Mouse (Mus musculus): ENCODE measurements around the gene Ndufs5. TPM values are rescaled to one million over a fixed set of nuclear protein-coding genes. Genes with fewer than 3 reads are reported as not detected.

Gene Ndufs5
- total RNA-seq, 2 experiments from 2014 or later = 184 to 187 TPM

DNA sequence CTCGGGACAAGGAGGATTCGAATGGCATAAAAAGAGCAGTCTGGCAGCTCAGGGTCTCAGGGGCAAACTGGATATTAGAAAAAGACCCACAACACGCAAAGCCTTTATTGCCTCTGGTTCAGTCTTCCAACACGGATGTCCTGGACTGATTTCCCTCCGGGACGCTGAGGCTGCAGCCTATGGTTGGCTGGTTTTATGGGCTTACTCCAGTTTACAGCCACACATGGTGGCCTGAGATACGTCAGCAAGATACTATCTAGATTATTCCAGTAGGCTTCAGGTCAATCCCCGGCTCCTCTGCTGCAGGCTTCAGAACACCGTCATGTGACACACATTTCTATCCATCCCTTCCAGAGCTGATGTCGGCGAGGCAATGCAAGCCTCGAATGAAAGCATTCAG, 24.6 kb downstream of the Ndufs5 start:
- intact Hi-C loops (cut with DNase I) = no loop called here
- no peak for DNase-seq (ENCODE audit: low spot score in 2 of 2)

DNA sequence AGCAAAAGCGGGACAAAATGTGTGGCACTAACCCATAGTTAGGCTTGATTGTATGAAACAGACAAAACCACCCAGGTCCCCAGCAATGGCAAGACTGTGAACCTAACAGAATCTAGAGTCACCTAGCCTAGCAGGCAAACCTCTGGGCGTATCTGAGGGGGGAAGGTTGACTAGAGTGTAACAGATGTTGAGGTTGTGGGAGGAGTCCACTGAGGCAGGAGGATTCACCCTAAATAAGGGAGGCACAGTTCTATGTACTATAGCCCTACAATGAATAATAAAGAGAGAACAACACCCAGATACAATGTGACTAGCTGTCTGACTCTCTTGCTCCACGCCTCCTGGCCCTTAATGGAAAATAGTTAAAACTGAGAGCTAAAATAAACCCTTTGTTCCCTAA, 25.9 kb downstream of the Ndufs5 start:
- intact Hi-C loops (cut with DNase I) = no loop called here
- DNase-seq (ENCODE audit: low spot score in 2 of 2) = no peak

DNA sequence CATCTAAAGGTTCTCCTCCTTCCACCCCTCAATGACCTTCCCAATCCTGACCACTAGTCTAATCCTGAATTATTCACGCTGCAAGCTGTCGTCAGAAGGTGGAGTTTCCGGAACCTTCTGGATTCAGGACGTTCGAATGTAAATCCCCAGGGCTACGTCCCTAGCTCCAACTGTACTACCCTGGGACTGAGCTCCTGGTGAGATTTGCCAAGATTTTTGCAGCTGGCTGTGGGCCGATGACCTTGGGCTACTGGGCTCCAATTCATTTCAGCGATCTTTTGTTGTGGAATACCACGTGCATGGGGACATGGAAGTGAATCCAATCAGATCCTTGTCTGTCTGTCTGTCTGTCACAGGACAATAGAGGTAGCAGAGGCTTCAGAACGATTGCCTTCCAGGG, 27.7 kb downstream of the Ndufs5 start:
- DNase-seq (ENCODE audit: low spot score in 2 of 2) = no peak

DNA sequence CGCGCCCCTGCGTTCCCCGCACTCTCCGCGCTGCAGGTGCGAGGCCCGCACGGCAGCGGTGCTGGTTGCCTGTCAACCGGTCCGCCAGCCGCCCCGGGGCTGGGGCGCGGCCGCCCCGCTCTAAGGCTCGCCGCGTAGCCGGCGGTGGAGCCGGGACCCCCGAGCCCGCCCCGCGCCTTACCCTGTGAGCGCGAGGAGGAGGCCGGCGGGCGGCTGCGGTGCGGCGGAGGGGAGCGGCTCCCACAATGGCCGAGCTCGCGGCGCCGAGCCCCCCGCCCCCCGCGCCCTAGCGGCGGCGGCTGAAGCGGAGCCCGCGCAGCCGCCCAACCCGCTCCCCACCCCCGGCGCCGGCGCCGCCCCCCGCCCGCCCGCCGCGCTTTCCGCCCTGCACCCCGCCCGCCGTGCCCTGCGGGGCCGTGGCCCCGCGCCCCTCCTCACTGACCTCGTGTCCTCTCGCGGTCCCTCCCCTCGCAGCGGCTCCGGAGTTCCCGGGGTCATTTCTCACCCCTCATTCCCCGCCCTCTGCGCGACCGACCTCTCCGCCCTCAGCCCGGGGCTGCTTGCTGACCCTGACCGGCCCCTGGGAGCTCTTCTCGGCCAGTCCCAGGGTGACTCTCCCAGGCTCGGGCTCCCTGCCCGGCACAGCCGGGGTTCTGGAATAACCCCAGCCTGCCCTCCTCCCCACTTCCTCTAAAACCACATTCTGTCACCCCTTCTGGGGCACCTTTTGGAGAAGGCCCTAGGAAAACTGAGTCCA, 30.8 kb downstream of the Ndufs5 start:
- peak; percentile 33 to 37 for DNase-seq (ENCODE audit: low spot score in 2 of 2)
- intact Hi-C loops (cut with DNase I) = no loop called here

More for the DNA sequence above, 27.7 kb downstream of the Ndufs5 start:
- intact Hi-C loops (cut with DNase I) = no loop called here

DNA sequence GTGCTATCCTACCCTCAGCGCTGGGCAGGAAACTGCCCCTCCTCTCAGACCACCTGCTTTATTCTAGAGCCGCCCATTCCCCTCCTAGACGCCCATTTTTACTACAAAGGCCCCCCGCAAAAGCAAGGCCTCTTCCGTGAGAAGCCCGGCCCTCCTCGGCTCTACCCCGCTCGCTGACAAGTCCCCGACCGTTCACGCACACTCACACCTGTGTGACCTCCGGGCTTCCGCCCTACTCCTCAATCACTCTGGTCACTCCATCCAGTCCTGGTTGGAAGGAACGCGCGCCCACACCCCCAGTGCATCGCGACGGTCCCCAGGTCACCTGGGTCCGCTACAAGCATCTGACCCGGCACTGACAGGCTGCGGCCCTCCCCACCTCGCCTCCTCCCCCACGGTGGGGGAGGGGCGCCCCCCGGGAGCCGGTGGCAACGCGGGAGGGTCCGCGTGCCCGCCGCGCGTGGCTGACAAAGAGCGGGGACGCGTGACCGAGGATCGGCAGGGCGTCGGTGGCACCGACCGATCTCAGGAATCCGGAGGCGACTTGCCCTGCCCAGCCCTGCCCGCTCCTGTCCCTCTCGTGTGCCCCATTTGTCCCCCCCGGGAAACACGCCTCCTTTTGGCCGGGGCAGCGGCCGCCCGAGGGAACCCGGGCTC, 31.5 kb downstream of the Ndufs5 start:
- DNase-seq (ENCODE audit: low spot score in 2 of 2) = peak in 1 of 2 experiments; percentile 18
- intact Hi-C loops (cut with DNase I) = no loop called here

DNA sequence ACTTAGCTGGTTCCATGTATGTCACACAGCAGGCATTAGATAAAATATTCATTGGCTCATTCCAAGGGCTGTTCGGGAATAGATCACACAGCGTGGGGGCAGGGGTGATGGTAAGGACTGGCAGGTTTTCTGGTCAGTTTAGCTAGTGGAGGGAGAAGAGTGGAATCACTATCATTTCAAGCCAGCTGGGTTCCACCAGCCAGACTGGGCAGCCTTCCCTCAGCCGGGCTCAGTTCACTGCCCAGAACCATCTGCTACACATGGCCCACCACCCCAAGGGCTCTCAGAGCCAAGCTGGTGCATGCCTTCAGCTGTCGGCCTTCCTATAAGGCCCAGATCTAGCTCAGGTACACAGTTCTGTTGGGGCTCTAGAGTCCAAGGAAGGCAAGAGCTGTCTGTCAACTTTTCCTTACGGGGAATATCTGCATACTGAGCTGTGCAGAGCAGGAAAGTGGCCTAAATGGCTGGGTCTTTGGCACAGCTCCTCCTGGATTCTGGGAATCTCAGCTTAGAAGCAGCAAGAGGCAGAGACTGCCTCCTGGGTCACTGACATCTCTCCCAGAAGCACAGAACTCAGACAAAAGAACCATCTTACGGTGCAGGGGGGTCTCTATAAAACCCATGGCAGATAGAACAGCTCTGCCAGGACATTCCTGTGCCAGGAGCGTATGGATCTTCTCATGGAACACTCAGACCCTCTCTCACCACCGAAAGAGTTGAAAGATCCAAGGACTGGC, 32.3 kb downstream of the Ndufs5 start:
- peak; percentile 38 to 43 for DNase-seq (ENCODE audit: low spot score in 2 of 2)

DNA sequence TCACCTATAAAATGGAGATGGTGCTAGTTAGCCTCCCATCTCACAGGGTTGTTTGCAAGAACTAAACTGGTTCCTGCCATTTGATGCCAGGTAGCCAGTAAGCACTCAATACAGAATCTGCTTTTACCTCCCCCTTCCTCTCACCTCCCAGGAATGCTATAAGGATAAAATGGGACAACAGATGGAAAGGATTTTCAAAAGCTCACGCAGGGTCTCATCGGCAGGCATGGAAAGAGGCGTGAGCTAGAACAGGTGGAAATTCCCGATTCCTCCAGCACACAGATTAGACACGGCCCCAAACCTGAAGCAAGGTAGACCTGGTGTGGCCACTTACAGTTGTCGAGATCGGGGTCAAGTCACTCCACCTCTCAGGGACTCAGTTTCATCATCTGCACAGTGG, 33.0 kb downstream of the Ndufs5 start:
- DNase-seq (ENCODE audit: low spot score in 2 of 2) = peak in 1 of 2 experiments; percentile 33
- intact Hi-C loops (cut with DNase I) = no loop called here

More for the DNA sequence above, 32.3 kb downstream of the Ndufs5 start:
- intact Hi-C loops (cut with DNase I) = no loop called here

DNA sequence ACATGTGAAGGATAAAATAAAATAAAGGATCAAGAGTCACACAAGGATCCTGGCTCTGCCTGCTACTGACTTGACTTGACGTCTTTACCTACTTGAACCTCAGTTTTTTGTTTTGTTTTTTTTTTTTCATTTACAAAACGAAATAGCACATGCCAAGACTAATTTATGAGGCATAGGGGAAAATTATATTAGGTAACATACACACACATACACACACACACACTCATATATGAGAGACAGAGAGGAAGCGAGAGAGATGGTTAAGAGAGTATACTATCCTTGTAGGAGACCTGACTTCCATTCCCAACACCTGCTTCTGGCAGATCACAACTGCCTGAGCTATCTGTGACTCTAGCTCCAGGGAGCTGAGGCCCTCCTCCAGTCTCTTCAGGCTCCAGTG, 33.7 kb downstream of the Ndufs5 start, which contains the start of gene Macf1:
Gene Macf1 (minus strand): TSS at position 101 of the 400 bp plus-strand sequence.
- intact Hi-C loops (cut with DNase I) = loop anchor here (5.0 kb wide), 2 partner anchors 33 to 63 kb away; partner anchors contain the start of gene Ndufs5
- DNase-seq (ENCODE audit: low spot score in 2 of 2) = no peak

DNA sequence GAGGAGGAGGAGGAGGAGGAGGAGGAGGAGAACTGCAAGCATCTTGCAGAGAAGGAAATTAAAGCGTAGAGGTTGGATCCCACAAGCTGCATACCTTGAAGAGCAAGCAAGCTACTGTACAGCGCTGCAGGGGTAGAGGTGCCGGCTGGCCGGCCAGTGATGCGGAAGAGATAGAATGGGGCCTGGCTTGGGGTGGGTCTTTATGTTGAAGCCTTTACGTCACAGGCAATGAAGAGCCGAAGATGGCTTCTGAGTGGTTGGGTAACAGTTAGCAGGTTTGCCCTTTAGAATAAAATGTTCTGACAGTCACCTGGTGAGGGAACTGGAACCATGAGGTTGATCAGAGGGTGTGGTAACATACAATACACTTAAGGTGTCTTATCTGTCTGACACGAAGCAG, 35.7 kb downstream of the Ndufs5 start:
- intact Hi-C loops (cut with DNase I) = loop anchor here (5.0 kb wide), 2 partner anchors 35 to 65 kb away; partner anchors contain the start of gene Ndufs5

DNA sequence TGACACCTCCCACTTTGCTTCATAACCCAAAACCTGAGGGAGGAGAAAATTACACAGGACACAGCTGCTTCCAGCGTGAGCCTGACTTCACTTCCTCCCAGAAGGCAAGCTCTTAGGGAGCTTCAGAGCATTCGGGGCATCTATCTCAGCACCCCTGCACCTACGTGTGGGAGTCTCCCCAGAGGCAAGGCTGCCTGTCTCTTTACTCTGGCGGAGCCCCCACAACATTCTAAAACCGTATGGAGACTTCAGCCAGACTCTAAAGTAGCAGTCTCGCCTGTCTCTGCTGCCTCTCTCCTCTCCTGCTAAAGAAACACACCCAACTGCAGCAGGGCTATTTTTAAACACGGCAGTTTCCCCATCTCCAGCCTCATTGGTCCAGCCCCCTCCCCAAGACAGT, 37.0 kb downstream of the Ndufs5 start:
- peak; percentile 55 to 87 for DNase-seq (ENCODE audit: low spot score in 2 of 2)
- intact Hi-C loops (cut with DNase I) = loop anchor here (5.0 kb wide), 2 partner anchors 36 to 66 kb away; partner anchors contain the start of gene Ndufs5

More for the DNA sequence above, 35.7 kb downstream of the Ndufs5 start:
- peak in 1 of 2 experiments; percentile 15 for DNase-seq (ENCODE audit: low spot score in 2 of 2)

DNA sequence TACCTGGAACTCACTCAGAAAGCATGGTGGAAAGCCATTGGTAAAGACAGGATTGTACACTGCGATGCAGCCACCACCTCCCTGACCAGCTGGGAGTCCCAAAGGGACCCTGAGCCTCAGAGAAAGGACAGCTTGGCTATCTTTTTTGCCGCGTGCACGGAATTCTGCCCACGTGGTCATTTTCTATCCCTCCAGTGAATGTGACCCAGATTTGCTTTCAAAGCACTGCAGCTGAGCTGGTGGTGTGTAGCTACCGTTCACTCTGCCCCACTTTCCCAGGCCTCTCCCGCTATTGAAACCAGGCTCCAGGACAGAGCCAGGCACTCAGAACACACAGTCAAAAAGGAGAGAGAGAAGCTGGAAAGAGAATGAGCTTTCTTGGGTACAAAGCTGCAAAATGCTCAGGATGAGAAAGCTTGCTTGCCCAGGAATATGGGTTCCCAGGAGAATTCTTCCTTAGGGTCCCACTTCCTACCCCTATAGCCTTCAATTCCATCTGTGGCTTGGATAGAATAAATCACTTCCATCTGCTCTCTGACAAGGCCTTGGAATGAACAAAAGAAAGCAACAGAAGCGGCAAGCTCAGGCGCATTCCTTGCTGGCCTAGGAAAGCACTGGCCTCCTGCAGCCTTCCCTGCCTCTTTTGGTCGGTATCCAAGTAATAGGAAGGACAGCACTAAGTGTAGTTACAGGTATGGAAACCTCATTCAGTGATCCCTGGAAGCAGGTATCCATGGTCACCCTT, 40.8 kb downstream of the Ndufs5 start:
- DNase-seq (ENCODE audit: low spot score in 2 of 2) = peak; percentile 58 to 89
- intact Hi-C loops (cut with DNase I) = no loop called here

DNA sequence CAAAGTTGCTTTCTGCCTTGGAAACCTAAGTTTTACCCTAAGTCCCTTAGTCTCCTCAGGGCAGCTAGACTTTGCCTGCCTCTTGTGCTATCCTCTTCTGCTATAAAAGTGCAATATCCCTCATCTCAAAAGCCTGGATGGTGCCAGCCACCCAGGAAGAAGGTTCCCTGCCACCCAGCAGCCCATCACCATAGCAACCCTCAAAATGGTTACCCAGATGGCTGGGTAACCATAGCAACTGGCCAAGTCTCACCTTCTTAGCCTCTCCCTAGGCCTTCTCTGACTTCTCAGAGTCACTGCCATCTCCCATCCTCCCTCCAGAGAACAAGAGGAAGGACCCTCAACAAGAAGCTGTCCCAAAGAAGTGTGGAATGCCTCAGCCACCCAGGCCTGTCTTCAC, 47.4 kb downstream of the Ndufs5 start:
- intact Hi-C loops (cut with DNase I) = no loop called here
- peak; percentile 46 to 70 for DNase-seq (ENCODE audit: low spot score in 2 of 2)

DNA sequence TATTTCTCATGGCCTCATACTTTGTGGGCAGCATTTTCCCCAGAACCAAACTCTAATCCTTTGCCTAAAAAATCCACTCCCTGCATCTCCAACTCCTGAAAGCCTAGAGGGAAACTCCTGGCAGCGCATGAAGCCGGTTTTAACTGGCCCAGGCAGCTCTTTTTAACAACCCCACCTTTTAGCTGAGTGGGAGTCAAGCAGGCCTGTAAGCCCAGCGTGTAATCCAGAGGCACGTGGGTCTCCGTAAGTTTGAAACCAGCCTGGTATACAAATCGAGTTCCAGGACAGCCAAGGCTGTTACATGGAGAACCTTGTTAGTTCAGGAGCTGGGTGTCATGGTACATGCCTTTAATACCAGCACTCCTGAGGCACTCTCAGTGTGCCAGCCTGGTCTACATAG, 48.3 kb downstream of the Ndufs5 start:
- peak in 1 of 2 experiments; percentile 54 for DNase-seq (ENCODE audit: low spot score in 2 of 2)
- intact Hi-C loops (cut with DNase I) = loop anchor here (10.0 kb wide), 1 partner anchor 365 kb away; no protein-coding TSS in a partner anchor

DNA sequence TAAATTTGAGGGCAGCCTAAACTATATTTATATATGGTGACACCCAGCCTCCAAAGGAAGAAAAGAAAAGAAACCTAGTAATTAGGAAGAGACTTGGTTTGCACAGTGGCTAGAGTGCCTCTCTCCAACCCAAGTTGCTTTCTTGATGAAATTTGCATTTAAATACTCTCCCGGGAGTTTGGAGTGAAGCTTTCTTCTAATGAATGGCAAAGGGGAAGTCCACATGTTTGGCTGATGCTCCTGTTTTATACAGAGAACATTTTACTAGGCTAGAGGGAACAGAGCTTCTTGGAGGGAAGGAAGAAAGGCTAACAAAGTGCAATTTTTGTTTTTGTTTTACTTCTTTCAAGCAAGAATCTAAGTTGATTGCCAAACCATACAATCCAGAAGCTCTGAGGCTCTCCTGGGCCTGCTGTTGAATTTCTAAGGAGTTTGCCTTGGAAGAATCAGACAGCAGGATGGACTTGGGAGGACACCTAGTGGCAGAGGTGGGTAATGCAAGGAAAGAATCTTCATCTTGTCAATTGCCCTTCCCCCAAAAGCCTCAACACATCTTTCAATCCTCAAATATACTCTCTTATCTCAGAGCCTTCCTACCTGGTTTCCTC, 50.6 kb downstream of the Ndufs5 start:
- intact Hi-C loops (cut with DNase I) = loop anchor here (2.0 to 10.0 kb wide), 3 partner anchors 73 to 363 kb away; no protein-coding TSS in a partner anchor
- DNase-seq (ENCODE audit: low spot score in 2 of 2) = peak; percentile 87 to 93

DNA sequence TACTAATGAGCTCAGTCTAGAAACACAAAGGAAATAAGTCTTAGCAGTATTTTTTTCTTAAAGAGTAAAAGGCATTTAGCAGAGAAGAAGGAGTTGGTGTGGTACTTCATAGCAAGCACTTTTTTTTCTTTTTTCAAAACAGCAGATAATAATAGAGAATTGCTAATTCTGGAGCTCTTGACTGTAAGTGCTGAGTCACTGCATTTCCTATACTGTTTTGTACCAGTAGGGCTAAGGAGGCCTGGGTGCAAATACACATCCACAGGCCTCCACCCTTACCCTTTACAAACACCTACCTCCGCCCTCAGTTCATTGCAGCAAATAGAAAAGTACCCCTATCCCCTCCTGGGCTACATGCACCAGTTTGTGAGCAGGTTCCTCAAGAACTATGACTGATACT, 51.5 kb downstream of the Ndufs5 start:
- intact Hi-C loops (cut with DNase I) = loop anchor here (2.0 to 10.0 kb wide), 3 partner anchors 72 to 362 kb away; no protein-coding TSS in a partner anchor
- no peak for DNase-seq (ENCODE audit: low spot score in 2 of 2)

DNA sequence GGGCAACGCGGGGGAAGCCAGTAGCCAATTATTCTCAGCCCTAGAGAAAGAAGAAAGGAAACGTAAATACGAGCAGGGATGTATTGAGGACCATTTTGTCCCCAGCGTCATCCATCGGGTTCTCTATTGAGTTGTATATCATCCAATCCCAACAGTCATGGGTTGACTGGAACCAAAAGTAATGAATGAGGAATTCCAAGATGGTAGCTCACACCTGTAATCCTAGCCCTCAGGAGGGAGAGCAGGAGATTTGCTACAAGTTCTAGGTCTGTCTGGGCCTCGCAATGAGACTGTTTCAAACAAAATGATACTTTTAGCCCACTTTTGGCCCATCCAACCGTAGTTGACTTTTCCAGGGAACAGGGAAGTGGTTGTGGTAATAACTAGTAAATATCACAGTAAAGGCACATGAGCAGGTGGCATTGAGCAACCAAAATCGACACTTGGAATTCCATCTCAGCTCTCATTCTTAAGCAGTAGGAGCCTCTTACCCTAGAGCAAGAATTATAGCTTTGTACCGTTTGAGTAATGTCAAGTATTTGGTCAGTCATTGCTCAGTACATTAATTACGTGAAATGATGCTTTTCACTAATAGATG, 52.2 kb downstream of the Ndufs5 start:
- intact Hi-C loops (cut with DNase I) = loop anchor here (1.0 to 10.0 kb wide), 4 partner anchors 71 to 361 kb away; no protein-coding TSS in a partner anchor
- no peak for DNase-seq (ENCODE audit: low spot score in 2 of 2)

DNA sequence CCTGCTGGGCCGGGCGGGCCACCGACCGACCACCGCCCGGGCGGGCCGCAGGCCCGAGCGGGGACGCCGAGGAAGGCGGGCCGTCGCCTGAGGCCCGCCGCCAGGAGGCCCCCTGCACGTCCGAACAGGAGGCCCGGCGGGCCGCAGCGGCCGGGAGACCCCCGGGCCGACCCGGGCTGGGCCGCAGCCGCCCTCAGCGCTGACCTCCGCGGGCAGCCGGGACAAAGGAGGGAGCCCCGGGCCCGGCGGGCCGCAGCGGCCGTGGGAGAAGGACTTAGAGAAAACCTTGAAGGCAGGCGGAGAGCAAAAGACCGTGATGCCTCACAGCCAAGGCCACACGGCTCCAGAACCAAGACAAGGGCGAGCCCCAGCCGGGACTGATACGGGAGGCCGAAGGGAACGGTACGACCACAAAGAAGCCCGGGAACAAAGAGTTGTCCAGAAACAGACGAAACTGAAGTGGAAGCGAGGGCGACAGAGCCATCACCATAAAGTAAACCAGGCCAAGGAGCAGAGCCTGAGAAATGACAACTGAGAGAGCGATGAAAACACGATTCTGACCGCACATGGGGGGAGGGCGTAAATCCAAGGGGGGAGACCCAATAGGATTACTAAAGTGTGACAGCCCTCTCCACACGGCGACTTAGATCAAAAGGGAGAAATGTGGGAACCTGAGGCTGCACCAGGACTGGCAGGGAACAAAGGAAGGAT, 52.9 kb downstream of the Ndufs5 start:
- peak in 1 of 2 experiments; percentile 26 for DNase-seq (ENCODE audit: low spot score in 2 of 2)
- intact Hi-C loops (cut with DNase I) = loop anchor here (1.0 to 10.0 kb wide), 2 partner anchors 77 to 360 kb away; no protein-coding TSS in a partner anchor

All from left cerebral cortex, postnatal 25 days (tissue).